Mouse (Mus musculus) hindbrain, embryonic 15.5 days (tissue): ENCODE measurements around the gene Slc39a11. TPM values are rescaled to one million over a fixed set of nuclear protein-coding genes. Genes with fewer than 3 reads are reported as not detected.

ENCODE experiments used
- ATAC-seq: fragments of 200-750 bp; cut with Nextera tagmentation; 2 replicates; pipeline ENCODE4 v1.8.0; 2017; ENCODE audit warnings: low read depth, moderate number of reproducible peaks, moderate TSS enrichment; ENCODE audit not compliant: low FRiP score
- H3K27ac ChIP-seq: fragments of 300-500 bp; sonication (generic); replicated peaks from 2 replicates; pipeline ENCODE4 v1.5.1; 2015; ENCODE audit warnings: mild to moderate bottlenecking, inconsistent platforms
- H3K27me3 ChIP-seq: fragments of 300-500 bp; sonication (generic); 2 replicates; pipeline ENCODE4 v1.6.1; 2015; ENCODE audit warnings: control low read depth, inconsistent platforms
- H3K36me3 ChIP-seq: fragments of 300-500 bp; sonication (generic); 2 replicates; pipeline ENCODE4 v1.6.1; 2015; ENCODE audit warnings: control low read depth, inconsistent platforms
- H3K4me1 ChIP-seq: fragments of 300-500 bp; sonication (generic); replicated peaks from 2 replicates; pipeline ENCODE4 v1.6.1; 2015; ENCODE audit warnings: control low read depth, inconsistent platforms
- H3K4me2 ChIP-seq: fragments of 300-500 bp; sonication (generic); 2 replicates; pipeline ENCODE4 v1.6.1; 2015; ENCODE audit warnings: moderate library complexity, mild to moderate bottlenecking, inconsistent platforms
- H3K4me3 ChIP-seq: fragments of 300-500 bp; sonication (generic); 2 replicates; pipeline ENCODE4 v1.5.1; 2015; ENCODE audit warnings: mild to moderate bottlenecking, inconsistent platforms
- H3K9ac ChIP-seq: fragments of 300-500 bp; sonication (generic); 2 replicates; pipeline ENCODE4 v1.6.1; 2015; ENCODE audit warnings: inconsistent platforms
- H3K9me3 ChIP-seq: fragments of 300-500 bp; sonication (generic); 2 replicates; pipeline ENCODE4 v1.6.1; 2016; ENCODE audit warnings: control low read depth, inconsistent platforms
- WGBS: fragments of 180-500 bp; shearing (Covaris S2); methylation state at CpG from one replicate; pipeline ENCODE4 v1.1.7; 2015; 5-methylcytosine and 5-hydroxymethylcytosine counted together
- polyA plus RNA-seq: library from polyadenylated mRNA; unstranded; fragments of >200 nt; fragmentation: Nextera tagmentation; extraction: Ambion mirVana; gene quantifications from 2 replicates; pipeline ENCODE4 v1.2.1, GENCODE M21; 2015

The Slc39a11 gene
- polyA plus RNA-seq, 1 experiment from 2014 or later, result 34.2 TPM

DNA sequence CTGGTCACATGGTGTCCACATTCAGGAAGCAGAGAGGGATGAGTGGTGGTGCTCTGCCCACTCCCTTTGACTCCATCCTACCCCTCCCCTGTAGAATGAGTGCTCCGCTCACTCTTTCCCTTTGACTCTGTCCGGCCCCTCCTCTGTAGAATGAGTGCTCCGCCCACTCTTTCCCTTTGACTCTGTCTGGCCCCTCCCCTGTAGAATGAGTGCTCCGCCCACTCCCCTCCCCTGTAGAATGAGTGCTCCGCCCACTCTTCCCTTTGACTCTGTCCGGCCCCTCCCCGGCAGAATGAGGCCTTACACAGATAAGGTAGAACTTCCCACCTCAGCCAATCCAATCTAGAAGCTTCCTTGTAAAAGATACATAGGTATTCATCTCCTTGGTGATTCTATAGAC, 137.7 kb downstream of the Slc39a11 start:
- Histone ChIP-seq H3K4me3 (no peak overlapping the region), H3K27ac (no peak overlapping the region), H3K4me1 (peaks cover 30% of the 10 kb centered on the region), H3K9ac (no peak overlapping the region), H3K27me3 (no peaks in the 10 kb centered on the region), H3K9me3 (no peaks in the 10 kb centered on the region), H3K36me3 (no peaks in the 10 kb centered on the region), H3K4me2 (no peak overlapping the region)
- no peak for ATAC-seq
- 87% methylated on average over 7 of the region's 7 CpGs for WGBS

DNA sequence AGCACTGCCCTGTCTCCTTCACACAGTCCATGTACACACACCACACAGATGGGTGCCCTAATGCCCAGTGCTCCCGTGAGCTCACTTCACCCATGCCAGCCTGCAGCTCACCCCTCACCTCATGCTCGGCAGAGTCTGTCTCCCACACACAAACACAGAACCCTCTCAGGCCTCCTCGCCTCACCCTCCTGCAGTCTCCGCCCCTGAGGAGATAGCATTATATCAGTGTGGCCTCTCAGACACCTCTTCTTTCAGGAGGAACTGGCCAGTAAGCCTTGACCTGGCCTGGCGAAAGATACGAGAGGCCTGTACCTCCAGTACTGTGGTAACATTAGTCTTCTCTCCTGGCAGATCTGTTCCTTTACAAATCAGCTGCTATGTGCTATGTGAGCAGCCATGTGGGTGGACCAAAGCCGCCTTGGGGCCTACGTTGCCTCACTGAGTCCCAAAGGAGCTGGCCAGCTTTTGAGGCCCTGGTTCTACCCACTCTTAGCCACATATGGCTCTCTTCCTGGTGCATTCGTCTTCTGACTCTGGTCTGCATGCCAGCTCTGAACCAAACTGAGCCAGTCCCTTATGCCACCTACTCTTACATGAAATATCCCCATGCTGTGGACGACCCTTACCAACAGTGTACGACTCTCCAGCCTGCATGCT, 138.8 kb downstream of the Slc39a11 start:
- Histone ChIP-seq H3K4me2 (no peak overlapping the region), H3K36me3 (no peaks in the 10 kb centered on the region), H3K4me3 (no peak overlapping the region), H3K9ac (no peak overlapping the region), H3K27me3 (no peaks in the 10 kb centered on the region), H3K9me3 (no peaks in the 10 kb centered on the region), H3K27ac (no peak overlapping the region), H3K4me1 (peaks cover 23% of the 10 kb centered on the region)
- no peak for ATAC-seq
- 84% methylated on average over 11 of the region's 11 CpGs for WGBS

DNA sequence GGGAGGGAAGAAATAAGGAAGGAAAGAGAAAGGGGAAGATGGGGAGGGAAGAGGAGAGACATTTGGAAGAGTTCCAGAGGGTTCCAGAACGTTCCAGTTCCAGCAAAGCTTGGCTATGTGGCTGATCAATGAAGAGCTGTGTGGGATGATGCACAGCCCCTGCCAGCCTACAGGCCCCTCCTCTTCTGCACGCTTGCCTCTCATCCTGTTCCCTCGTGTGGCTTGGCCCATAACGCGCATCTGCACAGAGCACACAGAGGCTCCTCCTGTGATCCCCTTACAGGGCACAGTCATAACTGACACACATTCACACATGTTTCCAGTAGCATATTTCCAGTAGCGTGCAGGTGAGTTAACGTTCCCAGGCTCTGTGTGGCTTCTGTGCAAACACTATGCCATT, 139.6 kb downstream of the Slc39a11 start:
- Histone ChIP-seq H3K9ac (no peak overlapping the region), H3K4me2 (no peak overlapping the region), H3K27ac (no peak overlapping the region), H3K9me3 (no peaks in the 10 kb centered on the region), H3K4me3 (no peak overlapping the region), H3K36me3 (no peaks in the 10 kb centered on the region), H3K4me1 (peaks cover 22% of the 10 kb centered on the region), H3K27me3 (no peaks in the 10 kb centered on the region)
- WGBS, result 61% methylated on average over 7 of the region's 7 CpGs
- ATAC-seq, result no peak

DNA sequence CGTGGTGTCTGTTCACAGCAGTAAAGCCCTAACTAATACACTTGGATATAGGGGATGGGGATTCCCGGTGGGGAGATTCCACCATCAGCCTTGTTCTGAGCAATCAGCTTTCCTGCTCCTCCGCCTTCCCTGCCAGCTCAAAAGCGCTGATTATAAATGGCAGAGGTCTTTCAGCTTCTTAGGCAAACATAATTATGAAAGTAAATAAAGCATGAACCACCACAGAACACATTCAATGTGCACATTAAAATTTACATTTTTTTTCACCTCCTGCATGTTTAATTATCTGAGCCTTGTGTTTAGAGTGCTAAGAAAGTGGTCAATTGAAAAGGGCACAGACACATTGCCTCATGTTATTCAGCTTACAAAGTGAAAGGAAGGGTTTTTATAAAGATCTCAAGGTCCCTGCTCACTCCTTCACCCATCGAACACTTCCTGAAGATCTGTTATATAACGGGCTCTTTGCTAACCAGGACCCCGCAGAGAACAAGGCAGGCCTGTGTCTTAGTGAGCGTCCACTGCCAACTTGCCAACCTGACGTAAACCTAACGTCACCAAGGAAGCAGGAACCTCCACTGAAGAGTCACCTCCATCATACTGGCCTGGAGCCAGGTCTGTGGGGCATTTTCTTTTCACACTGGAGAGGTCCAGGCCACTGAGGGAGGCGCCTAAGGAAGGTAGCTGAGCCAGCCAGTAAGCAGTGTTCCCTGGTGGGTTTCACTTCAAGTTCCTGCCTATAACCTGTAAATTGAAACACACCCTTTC, 142.0 kb downstream of the Slc39a11 start:
- ATAC-seq, result no peak
- Histone ChIP-seq H3K27ac (0 out of 2 replicates have a peak overlapping the region, but pooled peaks have one; percentile 10), H3K9ac (no peak overlapping the region), H3K4me1 (peaks cover 25% of the 10 kb centered on the region), H3K36me3 (no peaks in the 10 kb centered on the region), H3K27me3 (no peaks in the 10 kb centered on the region), H3K4me3 (no peak overlapping the region), H3K4me2 (no peak overlapping the region), H3K9me3 (no peaks in the 10 kb centered on the region)
- 61% methylated on average over 11 of the region's 11 CpGs for WGBS

DNA sequence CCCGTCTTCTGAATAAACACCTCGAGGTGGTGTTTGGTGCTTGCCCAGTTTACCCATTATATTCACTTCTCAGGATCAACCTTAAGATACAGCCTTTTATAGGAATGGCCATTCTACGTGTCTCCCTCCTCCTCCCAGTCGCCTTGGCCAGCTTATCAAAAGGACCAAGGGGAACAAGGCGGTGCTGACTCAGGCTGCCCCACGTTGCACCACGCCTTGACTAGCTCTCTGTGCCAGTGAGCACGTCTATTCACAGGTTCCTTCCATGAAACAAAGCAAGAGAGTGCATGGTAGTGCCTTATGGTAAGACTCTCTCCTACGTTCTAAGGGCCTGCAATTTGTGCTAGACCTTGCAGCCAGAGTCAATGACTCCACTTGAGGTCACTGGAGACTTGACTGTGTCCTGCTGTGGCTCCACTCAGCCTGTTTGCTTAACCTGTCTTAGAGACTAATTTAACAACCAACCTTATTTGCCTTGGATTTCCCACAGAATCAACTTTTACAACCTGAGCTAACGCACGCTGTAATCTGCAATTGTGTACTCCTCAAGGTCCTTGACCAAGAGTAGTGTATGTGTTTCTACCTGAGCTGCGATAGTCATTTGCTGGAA, 144.2 kb downstream of the Slc39a11 start:
- no peaks in the 10 kb centered on the region for H3K27me3 ChIP-seq
- peaks cover 34% of the 10 kb centered on the region for H3K4me1 ChIP-seq
- H3K36me3 ChIP-seq, result no peaks in the 10 kb centered on the region
- 89% methylated on average over 12 of the region's 12 CpGs for WGBS
- no peak overlapping the region for H3K27ac ChIP-seq
- no peak overlapping the region for H3K4me3 ChIP-seq
- ATAC-seq, result no peak
- H3K4me2 ChIP-seq, result no peak overlapping the region
- no peaks in the 10 kb centered on the region for H3K9me3 ChIP-seq
- H3K9ac ChIP-seq, result no peak overlapping the region

DNA sequence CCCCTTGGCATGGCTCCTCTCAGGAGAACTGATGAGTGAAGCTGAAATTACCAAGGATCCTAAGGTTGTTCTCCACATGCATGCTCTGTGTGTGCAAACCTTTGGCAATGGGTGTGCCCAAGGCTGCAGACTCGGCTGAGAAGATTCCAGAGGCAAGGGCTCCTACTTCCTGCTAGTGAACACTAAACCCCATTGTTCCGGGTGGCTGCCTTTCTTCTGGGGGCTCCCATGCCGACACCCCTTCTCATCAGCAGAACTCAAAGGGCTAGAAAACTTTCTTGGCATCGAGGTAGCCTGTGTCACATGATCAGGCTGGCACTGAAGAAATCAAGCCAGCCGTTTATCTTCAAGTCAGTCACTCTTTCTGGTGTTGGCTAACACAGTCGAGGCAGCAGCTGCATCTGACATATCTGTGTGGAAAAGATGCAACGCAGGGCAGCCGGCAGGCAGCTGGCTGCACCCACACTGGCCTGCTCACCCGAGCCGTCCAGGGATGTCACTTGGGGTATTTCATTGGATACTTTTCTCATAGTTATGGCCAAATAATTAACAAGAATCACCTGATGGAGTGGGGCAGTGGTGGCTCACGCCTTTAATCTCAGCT, 145.3 kb downstream of the Slc39a11 start:
- Histone ChIP-seq H3K9me3 (no peaks in the 10 kb centered on the region), H3K27me3 (no peaks in the 10 kb centered on the region), H3K4me2 (no peak overlapping the region), H3K27ac (no peak overlapping the region), H3K4me1 (peaks cover 30% of the 10 kb centered on the region), H3K9ac (no peak overlapping the region), H3K36me3 (no peaks in the 10 kb centered on the region), H3K4me3 (no peak overlapping the region)
- ATAC-seq, result no peak
- WGBS, result 69% methylated on average over 11 of the region's 11 CpGs

DNA sequence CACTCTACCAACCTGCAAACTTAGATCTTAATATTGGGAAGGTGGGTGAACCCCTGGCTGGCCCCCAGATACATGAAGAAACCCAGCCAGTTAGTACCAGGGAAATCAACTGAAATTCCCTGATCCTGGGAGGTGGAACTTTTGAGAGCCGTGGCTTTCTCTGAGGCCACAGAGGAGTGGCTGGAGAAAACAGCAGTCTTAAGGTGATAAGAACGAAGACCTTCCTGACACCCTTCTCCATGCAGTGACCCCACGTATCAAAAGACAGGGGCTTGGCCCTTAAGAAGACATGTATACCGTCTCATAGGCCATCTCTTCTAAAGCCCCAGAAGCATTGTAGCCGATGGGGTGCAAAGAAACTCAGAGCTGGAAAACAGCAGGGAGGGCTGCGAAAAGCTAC, 146.9 kb downstream of the Slc39a11 start:
- Histone ChIP-seq H3K9ac (no peak overlapping the region), H3K4me2 (no peak overlapping the region), H3K4me1 (peaks cover 17% of the 10 kb centered on the region), H3K27me3 (no peaks in the 10 kb centered on the region), H3K27ac (no peak overlapping the region), H3K36me3 (no peaks in the 10 kb centered on the region), H3K4me3 (no peak overlapping the region), H3K9me3 (no peaks in the 10 kb centered on the region)
- 77% methylated on average over 6 of the region's 6 CpGs for WGBS
- ATAC-seq, result no peak

DNA sequence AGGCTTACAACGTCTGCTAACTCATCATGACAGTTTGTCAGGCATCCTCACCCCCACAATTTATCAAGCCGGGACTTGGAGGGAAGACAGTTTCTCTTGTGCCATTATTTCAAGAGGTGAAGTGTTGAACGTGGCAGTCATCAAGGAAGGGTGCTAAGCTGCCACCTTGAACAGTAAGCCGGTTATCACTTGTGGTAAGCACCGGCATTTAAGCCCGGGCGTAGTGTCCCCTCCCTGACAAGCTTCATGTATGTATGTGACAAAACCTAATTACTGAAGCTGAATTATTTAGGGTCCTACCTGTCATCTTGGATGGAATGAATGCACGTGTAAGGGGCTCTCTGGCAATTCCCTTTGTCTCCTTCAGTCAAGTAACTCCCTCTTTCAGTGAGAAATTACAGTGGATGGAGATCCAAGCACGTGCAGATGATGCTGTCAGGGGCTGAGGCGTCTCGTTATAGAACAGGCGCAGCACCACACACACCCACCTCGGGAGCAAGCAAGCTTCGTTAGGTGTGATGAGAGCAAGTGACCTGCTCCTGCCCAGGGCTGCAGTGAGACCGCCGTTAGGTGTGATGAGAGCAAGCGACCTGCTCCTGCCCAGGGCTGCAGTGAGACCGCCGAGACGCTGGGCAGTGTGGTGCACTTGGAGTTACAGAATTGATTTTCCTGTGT, 149.1 kb downstream of the Slc39a11 start:
- 65% methylated on average over 20 of the region's 20 CpGs for WGBS
- Histone ChIP-seq H3K4me2 (no peak overlapping the region), H3K4me1 (peaks cover 13% of the 10 kb centered on the region), H3K36me3 (no peaks in the 10 kb centered on the region), H3K27ac (no peak overlapping the region), H3K27me3 (no peaks in the 10 kb centered on the region), H3K9ac (no peak overlapping the region), H3K9me3 (no peaks in the 10 kb centered on the region), H3K4me3 (no peak overlapping the region)
- peak; percentile 32; the same call in 1 of the 2 replicates for ATAC-seq

DNA sequence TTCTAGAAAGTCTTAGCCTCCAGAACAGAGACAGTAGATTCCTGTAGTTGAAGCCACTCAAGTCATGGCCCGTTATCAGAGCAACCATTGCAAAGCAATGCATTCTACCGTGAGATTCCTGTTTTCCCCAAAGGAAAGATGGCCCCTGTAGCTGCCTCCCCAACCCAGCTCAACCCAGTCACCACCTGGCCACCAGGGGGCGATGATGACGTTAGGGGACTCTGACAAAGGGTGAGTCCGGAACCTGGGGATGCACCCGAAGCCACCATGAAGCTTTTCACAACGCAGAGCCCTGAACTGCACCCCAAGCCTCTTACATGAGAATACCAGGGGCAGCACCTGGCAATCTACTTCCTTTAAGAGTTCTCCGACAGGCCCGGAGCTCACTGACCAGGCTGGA, 151.0 kb downstream of the Slc39a11 start:
- WGBS, result 61% methylated on average over 9 of the region's 9 CpGs
- Histone ChIP-seq H3K4me2 (no peak overlapping the region), H3K4me1 (peaks cover 12% of the 10 kb centered on the region), H3K36me3 (no peaks in the 10 kb centered on the region), H3K9me3 (no peaks in the 10 kb centered on the region), H3K4me3 (no peak overlapping the region), H3K27ac (no peak overlapping the region), H3K9ac (no peak overlapping the region), H3K27me3 (no peaks in the 10 kb centered on the region)
- ATAC-seq, result no peak

DNA sequence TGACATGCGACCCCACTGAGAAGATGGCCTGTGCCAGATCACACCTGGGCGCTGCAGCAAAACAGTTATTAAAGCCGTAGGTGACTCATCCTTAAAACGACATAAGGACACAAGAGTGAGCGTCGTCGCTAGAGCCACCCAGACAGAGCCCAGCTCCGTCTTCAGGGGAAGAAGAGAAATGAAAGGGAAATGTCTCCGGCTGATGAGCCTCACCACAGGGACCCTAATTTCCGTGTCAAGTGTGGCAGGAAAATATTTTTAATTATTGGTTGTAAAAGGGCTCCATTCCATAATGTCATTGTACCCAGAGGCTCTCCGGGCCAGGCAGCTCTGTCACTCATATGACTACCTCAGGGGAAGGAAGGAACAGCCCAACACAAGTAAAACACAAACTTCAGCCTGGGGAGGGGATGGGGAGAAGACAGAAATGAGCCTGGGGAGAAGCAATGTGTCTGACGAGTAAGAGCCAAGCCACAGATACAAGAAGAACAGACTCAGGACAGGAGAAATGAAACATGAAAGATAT, 155.8 kb downstream of the Slc39a11 start:
- WGBS, result 56% methylated on average over 12 of the region's 12 CpGs
- no peak overlapping the region for H3K4me3 ChIP-seq
- H3K27me3 ChIP-seq, result no peaks in the 10 kb centered on the region
- H3K9me3 ChIP-seq, result no peaks in the 10 kb centered on the region
- H3K9ac ChIP-seq, result no peak overlapping the region
- no peak overlapping the region for H3K4me2 ChIP-seq
- no peak overlapping the region for H3K27ac ChIP-seq
- no peak for ATAC-seq
- peaks cover 2% of the 10 kb centered on the region; the same call in 1 of the 2 replicates for H3K4me1 ChIP-seq
- no peaks in the 10 kb centered on the region for H3K36me3 ChIP-seq

DNA sequence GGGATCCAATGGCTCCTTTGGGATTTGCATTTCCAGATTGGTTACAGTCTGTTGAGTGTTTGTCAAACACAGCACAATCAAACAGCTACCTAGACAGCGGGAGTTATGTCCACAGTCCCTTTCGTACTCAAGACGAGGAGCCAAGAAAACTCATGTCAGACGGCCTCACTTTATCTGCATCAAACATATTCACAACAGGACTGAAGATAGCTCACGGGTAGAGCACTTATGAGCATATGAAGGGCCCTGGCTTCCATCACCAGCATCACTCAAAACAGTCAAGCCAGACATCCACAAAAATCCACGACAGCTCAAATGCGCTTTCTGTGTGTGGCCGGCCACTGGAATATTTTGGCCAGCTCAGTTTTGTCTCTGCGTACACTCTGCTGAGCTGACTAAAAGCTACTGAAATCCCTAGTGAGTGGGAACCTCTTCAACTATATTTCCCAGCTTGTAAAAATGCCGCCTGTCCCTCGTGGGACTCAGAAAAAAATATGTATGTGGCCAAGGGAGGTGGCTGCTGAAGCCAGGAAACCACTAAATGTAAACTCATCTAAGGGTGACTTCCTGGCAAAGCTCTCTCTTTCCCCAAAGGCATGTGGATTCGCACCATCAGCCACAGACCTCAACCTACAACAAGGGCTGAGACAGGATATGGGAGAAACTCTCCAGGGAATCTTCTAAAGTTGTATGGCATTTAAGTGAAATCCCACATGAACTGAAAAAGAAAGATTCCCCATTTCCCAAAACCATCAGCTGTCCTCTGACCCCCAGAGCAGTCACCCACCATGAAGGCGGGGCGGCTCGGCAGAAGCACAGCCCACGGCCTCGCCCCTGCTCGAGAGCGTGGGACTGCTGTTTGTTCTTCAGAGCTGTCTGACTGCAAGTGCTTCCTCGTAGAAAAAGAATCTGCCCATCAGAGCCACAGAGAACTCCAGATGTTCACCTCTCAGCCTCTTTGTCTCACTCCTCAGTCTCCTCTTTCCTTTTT, 159.1 kb downstream of the Slc39a11 start:
- Histone ChIP-seq H3K4me3 (no peak overlapping the region), H3K4me1 (peaks cover 9% of the 10 kb centered on the region; the same call in 1 of the 2 replicates), H3K36me3 (no peaks in the 10 kb centered on the region), H3K27me3 (no peaks in the 10 kb centered on the region), H3K27ac (no peak overlapping the region), H3K9me3 (no peaks in the 10 kb centered on the region), H3K4me2 (no peak overlapping the region), H3K9ac (no peak overlapping the region)
- 80% methylated on average over 20 of the region's 20 CpGs for WGBS
- ATAC-seq, result no peak
